Mouse (Mus musculus): ENCODE data around the gene Emp1. TPM values are rescaled to one million over a fixed set of nuclear protein-coding genes. Genes with fewer than 3 reads are reported as not detected.

Emp1 gene
- total RNA-seq, 4 experiments from 2014 or later: 19.4 to 64.7 (median 34.7) TPM

- no peak for DNase-seq
Measured at GRCm38 (mm10) chr6:135412649-135413048, 50.3 kb downstream of the Emp1 start.

GRCm38 (mm10) chr6:135417459-135417858, 55.1 kb downstream of the Emp1 start:
- DNase-seq: peak; percentile 20

GRCm38 (mm10) chr6:135418223-135418824, 56.0 kb downstream of the Emp1 start:
- DNase-seq: no peak

- DNase-seq: no peak
Measured at GRCm38 (mm10) chr6:135428246-135428645, 65.9 kb downstream of the Emp1 start.

GRCm38 (mm10) chr6:135429268-135429909, 67.0 kb downstream of the Emp1 start:
- no peak for DNase-seq

- DNase-seq: no peak
Measured at GRCm38 (mm10) chr6:135430441-135430970, 68.2 kb downstream of the Emp1 start.

Other genes starting within 250 kb of the Emp1 start
- not detected for gene Gprc5d, start 244.3 kb upstream of the Emp1 start, total RNA-seq (2022)
- 10 to 100 TPM; 26.3 to 39.8 (median 36.7) TPM for gene Fam234b, start 164.6 kb upstream of the Emp1 start, total RNA-seq (2022)
- gene Hebp1, start 164.5 kb upstream of the Emp1 start, total RNA-seq (2022): 10 to 100 TPM; 13.4 to 37.5 (median 24.8) TPM
- not detected for gene Gsg1, start 108.2 kb upstream of the Emp1 start, total RNA-seq (2022)
- gene Pbp2, start 52.1 kb upstream of the Emp1 start, total RNA-seq (2022): not detected